Mouse (Mus musculus) forebrain, embryonic 14.5 days (tissue): ENCODE data around the gene Stag2. TPM values are rescaled to one million over a fixed set of nuclear protein-coding genes. Genes with fewer than 3 reads are reported as not detected.

Experiments
- ATAC-seq: fragments of 200-750 bp; cut with Nextera tagmentation; 2 replicates; pipeline ENCODE4 v1.8.0; 2017; ENCODE audit warnings: mild to moderate bottlenecking, moderate library complexity
- DNase-seq: peaks from one replicate; pipeline ENCODE4 v3.0.0-alpha.2; 2015; ENCODE audit warnings: low spot score
- H3K27ac ChIP-seq: fragments of 300-500 bp; sonication (generic); 2 replicates; pipeline ENCODE4 v1.5.1; 2014; ENCODE audit warnings: low read depth, mild to moderate bottlenecking, control low read depth, low read length, moderate library complexity
- H3K27me3 ChIP-seq: fragments of 300-500 bp; sonication (generic); replicated peaks from 2 replicates; pipeline ENCODE4 v1.6.1; 2014; ENCODE audit warnings: low read length, control low read depth, mixed read lengths; ENCODE audit not compliant: control insufficient read depth, insufficient read depth
- H3K36me3 ChIP-seq: fragments of 300-500 bp; sonication (generic); 2 replicates; pipeline ENCODE4 v1.6.1; 2014; ENCODE audit warnings: low read length, control low read depth; ENCODE audit not compliant: control insufficient read depth, insufficient read depth
- H3K4me1 ChIP-seq: fragments of 300-500 bp; sonication (generic); 2 replicates; pipeline ENCODE4 v1.6.1; 2014; ENCODE audit warnings: antibody characterized with exemption, low read length, control low read depth; ENCODE audit not compliant: control insufficient read depth, insufficient read depth
- H3K4me2 ChIP-seq: fragments of 300-500 bp; sonication (generic); 2 replicates; pipeline ENCODE4 v1.6.1; 2014; ENCODE audit warnings: mild to moderate bottlenecking, control low read depth, low read length
- H3K4me3 ChIP-seq: fragments of 300-500 bp; sonication (generic); 2 replicates; pipeline ENCODE4 v1.5.1; 2014; ENCODE audit warnings: low read depth, low read length, control low read depth
- H3K9ac ChIP-seq: fragments of 300-500 bp; sonication (generic); 2 replicates; pipeline ENCODE4 v1.6.1; 2014; ENCODE audit warnings: mild to moderate bottlenecking, low read length, control low read depth, moderate library complexity
- H3K9me3 ChIP-seq: fragments of 300-500 bp; sonication (generic); replicated peaks from 2 replicates; pipeline ENCODE4 v1.6.1; 2016; ENCODE audit warnings: low read length, control low read depth, mixed read lengths; ENCODE audit not compliant: control insufficient read depth
- WGBS: fragments of 180-500 bp; shearing (Covaris S2); extraction: QIAGEN DNeasy Blood & Tissue Kit; methylation state at CpG from one replicate; pipeline ENCODE4 v1.1.7; 2014; 5-methylcytosine and 5-hydroxymethylcytosine counted together
- polyA plus RNA-seq: library from polyadenylated mRNA; unstranded; fragments of >200 nt; fragmentation: Nextera tagmentation; extraction: Ambion mirVana; gene quantifications from 2 replicates; pipeline ENCODE4 v1.2.1, GENCODE M21; 2014

Gene Stag2
- polyA plus RNA-seq, 1 experiment from 2014 or later = 40.7 TPM

- Histone ChIP-seq H3K4me3 (no peak overlapping the region), H3K4me1 (no peaks in the 10 kb centered on the region), H3K9me3 (no peaks in the 10 kb centered on the region), H3K27me3 (no peaks in the 10 kb centered on the region), H3K4me2 (no peak overlapping the region), H3K27ac (no peak overlapping the region), H3K9ac (no peak overlapping the region), H3K36me3 (no peaks in the 10 kb centered on the region)
- DNase-seq = no peak
- no peak for ATAC-seq
- WGBS = 75% methylated on average over 3 of the region's 3 CpGs
Observed at GRCm38 (mm10) chrX:42187590-42187989, 38.5 kb downstream of the Stag2 start.

DNA sequence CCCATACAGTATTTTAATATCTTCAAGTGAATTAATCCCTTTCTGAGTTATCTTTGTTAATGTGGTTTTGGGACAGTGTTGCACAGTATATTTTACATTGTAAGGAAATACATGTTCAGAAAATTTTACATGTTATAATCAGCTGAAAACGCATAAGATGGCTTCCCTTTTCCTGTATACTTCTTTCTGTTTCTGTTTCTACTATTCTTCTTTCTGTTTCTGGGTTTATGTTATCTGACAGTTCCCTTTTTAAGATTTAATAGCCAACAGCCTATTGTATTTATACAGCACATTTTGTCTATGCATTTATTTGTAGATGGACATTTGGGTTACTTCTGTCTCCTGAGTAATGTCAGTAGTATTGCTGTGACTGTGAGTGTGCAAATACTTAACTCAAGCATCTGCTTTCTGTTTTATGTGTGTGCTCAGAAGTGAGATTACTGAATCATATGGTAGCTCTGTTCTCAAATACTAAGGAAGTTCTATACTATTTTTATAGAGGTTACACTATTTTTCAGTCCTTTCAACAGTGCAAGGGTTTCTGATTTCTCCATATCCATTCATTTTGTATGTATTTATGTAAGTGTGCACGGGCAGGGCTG, 39.8 kb downstream of the Stag2 start:
- no peaks in the 10 kb centered on the region for H3K9me3 ChIP-seq
- 76% methylated on average over 2 of the region's 2 CpGs for WGBS
- DNase-seq (no peak), ATAC-seq (no peak)
- no peaks in the 10 kb centered on the region for H3K36me3 ChIP-seq
- H3K9ac ChIP-seq = no peak overlapping the region
- no peak overlapping the region for H3K4me2 ChIP-seq
- H3K27me3 ChIP-seq = no peaks in the 10 kb centered on the region
- no peaks in the 10 kb centered on the region for H3K4me1 ChIP-seq
- no peak overlapping the region for H3K4me3 ChIP-seq
- H3K27ac ChIP-seq = no peak overlapping the region

- H3K9ac ChIP-seq = no peak overlapping the region
- no peak overlapping the region for H3K27ac ChIP-seq
- no peak overlapping the region for H3K4me2 ChIP-seq
- no peak for DNase-seq
- H3K4me1 ChIP-seq = no peaks in the 10 kb centered on the region
- ATAC-seq = no peak
- no peak overlapping the region for H3K4me3 ChIP-seq
- WGBS = 85% methylated on average over 3 of the region's 3 CpGs
- no peaks in the 10 kb centered on the region for H3K27me3 ChIP-seq
- H3K9me3 ChIP-seq = no peaks in the 10 kb centered on the region
- H3K36me3 ChIP-seq = no peaks in the 10 kb centered on the region
Observed at GRCm38 (mm10) chrX:42194608-42195007, 45.5 kb downstream of the Stag2 start.

- no peaks in the 10 kb centered on the region for H3K4me1 ChIP-seq
- H3K36me3 ChIP-seq = 0 out of 2 replicates have a peak, but pooled peaks cover 3% of the 10 kb centered on the region
- 90% methylated on average over 4 of the region's 4 CpGs for WGBS
- no peak overlapping the region for H3K9ac ChIP-seq
- ATAC-seq (no peak), DNase-seq (no peak)
- H3K27me3 ChIP-seq = no peaks in the 10 kb centered on the region
- no peak overlapping the region for H3K4me2 ChIP-seq
- no peak overlapping the region for H3K27ac ChIP-seq
- H3K4me3 ChIP-seq = no peak overlapping the region
- H3K9me3 ChIP-seq = no peaks in the 10 kb centered on the region
Observed at GRCm38 (mm10) chrX:42202482-42202881, 53.4 kb downstream of the Stag2 start.

DNA sequence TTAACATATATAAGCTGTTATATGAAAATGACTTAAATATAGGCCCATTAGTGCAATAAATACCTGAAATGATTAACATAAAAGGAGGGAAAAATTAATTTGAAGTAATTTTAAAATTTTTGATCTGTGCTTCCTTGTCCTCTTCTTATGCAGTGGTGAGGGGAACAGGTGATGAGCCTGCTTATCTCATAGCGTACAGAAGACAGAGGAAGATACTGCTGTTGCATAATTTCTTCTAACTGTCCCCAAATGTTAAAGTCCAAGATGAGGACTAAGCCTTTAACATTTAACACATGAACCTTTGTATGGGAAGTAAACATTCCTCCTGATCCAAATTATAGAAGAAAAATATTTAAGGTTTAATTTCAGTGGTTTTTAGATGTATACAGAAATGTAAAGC, 66.6 kb downstream of the Stag2 start:
- H3K27ac ChIP-seq = no peak overlapping the region
- ATAC-seq (no peak), DNase-seq (no peak)
- no peak overlapping the region for H3K4me3 ChIP-seq
- no peaks in the 10 kb centered on the region for H3K4me1 ChIP-seq
- H3K27me3 ChIP-seq = no peaks in the 10 kb centered on the region
- 90% methylated on average over 1 of the region's 1 CpGs for WGBS
- no peaks in the 10 kb centered on the region for H3K36me3 ChIP-seq
- H3K9me3 ChIP-seq = no peaks in the 10 kb centered on the region
- no peak overlapping the region for H3K4me2 ChIP-seq
- no peak overlapping the region for H3K9ac ChIP-seq

- Histone ChIP-seq H3K27ac (no peak overlapping the region), H3K4me3 (no peak overlapping the region), H3K4me2 (no peak overlapping the region), H3K9ac (no peak overlapping the region), H3K4me1 (no peaks in the 10 kb centered on the region), H3K27me3 (no peaks in the 10 kb centered on the region), H3K36me3 (peaks cover 9% of the 10 kb centered on the region; the same call in 1 of the 2 replicates), H3K9me3 (no peaks in the 10 kb centered on the region)
- DNase-seq (no peak), ATAC-seq (no peak)
- WGBS = 91% methylated on average over 10 of the region's 10 CpGs
Observed at GRCm38 (mm10) chrX:42250342-42250741, 101.2 kb downstream of the Stag2 start.

GRCm38 (mm10) chrX:42272713-42273112, 123.6 kb downstream of the Stag2 start:
- H3K4me1 ChIP-seq = no peaks in the 10 kb centered on the region
- no peak overlapping the region for H3K4me2 ChIP-seq
- ATAC-seq (peak; percentile 18; the same call in 1 of the 2 replicates), DNase-seq (peak; percentile 51)
- 0 out of 2 replicates have a peak, but pooled peaks cover 5% of the 10 kb centered on the region for H3K36me3 ChIP-seq
- H3K9me3 ChIP-seq = no peaks in the 10 kb centered on the region
- H3K27ac ChIP-seq = no peak overlapping the region
- no peak overlapping the region for H3K9ac ChIP-seq
- no peak overlapping the region for H3K4me3 ChIP-seq
- no peaks in the 10 kb centered on the region for H3K27me3 ChIP-seq

- ATAC-seq (no peak), DNase-seq (no peak)
- Histone ChIP-seq H3K27ac (no peak overlapping the region), H3K36me3 (no peaks in the 10 kb centered on the region), H3K4me1 (no peaks in the 10 kb centered on the region), H3K9me3 (no peaks in the 10 kb centered on the region), H3K4me3 (no peak overlapping the region), H3K27me3 (no peaks in the 10 kb centered on the region), H3K4me2 (no peak overlapping the region), H3K9ac (no peak overlapping the region)
- 83% methylated on average over 3 of the region's 3 CpGs for WGBS
Observed at GRCm38 (mm10) chrX:42290215-42290614, 141.1 kb downstream of the Stag2 start.

GRCm38 (mm10) chrX:42315231-42315630, 166.1 kb downstream of the Stag2 start:
- no peak overlapping the region for H3K4me3 ChIP-seq
- H3K36me3 ChIP-seq = no peaks in the 10 kb centered on the region
- ATAC-seq (no peak), DNase-seq (no peak)
- H3K4me2 ChIP-seq = no peak overlapping the region
- no peak overlapping the region for H3K9ac ChIP-seq
- 73% methylated on average over 3 of the region's 3 CpGs for WGBS
- no peaks in the 10 kb centered on the region for H3K4me1 ChIP-seq
- no peaks in the 10 kb centered on the region for H3K9me3 ChIP-seq
- no peak overlapping the region for H3K27ac ChIP-seq
- H3K27me3 ChIP-seq = no peaks in the 10 kb centered on the region
